Mouse (Mus musculus) heart, postnatal 0 days (tissue): ENCODE measurements around the gene Glmp.

Experiments used
- CTCF ChIP-seq: IDR thresholded peaks from 2 replicates; pipeline ENCODE4 v1.5.1; 2016; ENCODE audit warnings: antibody characterized with exemption, control low read depth, low read depth
- EP300 ChIP-seq: IDR thresholded peaks from 2 replicates; pipeline ENCODE4 v1.6.1; 2016; ENCODE audit warnings: antibody characterized with exemption, low read depth

- TF ChIP-seq CTCF, result no peak
- TF ChIP-seq EP300, result no peak
Measured at GRCm38 (mm10) chr3:88324951-88325405, at the start of gene Glmp.
